Mouse (Mus musculus) embryo, embryonic 11.5 days (tissue): ENCODE data around the gene Zfp52.

Source experiments
- DNase-seq: peaks from one replicate; pipeline ENCODE4 v3.0.0-alpha.2; 2012; ENCODE audit warnings: low read depth, low spot score

The Zfp52 gene

DNA sequence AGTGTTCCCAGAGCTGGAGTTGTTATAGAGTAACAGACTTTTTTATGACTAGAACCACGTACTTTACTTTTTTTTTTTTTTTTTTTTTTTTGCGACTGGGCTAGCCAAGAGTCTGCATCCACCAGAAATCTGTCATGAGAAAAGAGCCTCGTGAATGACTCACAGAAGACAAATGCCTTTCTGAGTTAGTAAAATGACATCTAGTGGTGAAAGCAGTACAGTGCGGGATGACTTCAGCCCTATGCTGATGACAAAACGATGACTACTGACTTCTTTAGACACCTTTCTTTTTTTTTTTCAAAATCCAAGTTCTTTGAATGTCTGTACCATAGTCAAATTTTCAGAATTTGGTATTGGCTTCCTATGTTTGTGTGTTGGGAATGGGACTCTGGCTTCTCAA is 30.9 kb downstream of the Zfp52 start:
- DNase-seq = peak; percentile 34

- DNase-seq = peak; percentile 78
These were observed 31.5 kb downstream of the Zfp52 start, which contains the start of gene Zfp948 for GRCm38 (mm10) chr17:21566728-21567349. Zfp948 (plus strand) TSS chr17:21567008.

- peak; percentile 14 for DNase-seq
These were observed 32.4 kb downstream of the Zfp52 start for GRCm38 (mm10) chr17:21567696-21568095.

- no peak for DNase-seq
These were observed 43.7 kb downstream of the Zfp52 start for GRCm38 (mm10) chr17:21579080-21579479.

DNA sequence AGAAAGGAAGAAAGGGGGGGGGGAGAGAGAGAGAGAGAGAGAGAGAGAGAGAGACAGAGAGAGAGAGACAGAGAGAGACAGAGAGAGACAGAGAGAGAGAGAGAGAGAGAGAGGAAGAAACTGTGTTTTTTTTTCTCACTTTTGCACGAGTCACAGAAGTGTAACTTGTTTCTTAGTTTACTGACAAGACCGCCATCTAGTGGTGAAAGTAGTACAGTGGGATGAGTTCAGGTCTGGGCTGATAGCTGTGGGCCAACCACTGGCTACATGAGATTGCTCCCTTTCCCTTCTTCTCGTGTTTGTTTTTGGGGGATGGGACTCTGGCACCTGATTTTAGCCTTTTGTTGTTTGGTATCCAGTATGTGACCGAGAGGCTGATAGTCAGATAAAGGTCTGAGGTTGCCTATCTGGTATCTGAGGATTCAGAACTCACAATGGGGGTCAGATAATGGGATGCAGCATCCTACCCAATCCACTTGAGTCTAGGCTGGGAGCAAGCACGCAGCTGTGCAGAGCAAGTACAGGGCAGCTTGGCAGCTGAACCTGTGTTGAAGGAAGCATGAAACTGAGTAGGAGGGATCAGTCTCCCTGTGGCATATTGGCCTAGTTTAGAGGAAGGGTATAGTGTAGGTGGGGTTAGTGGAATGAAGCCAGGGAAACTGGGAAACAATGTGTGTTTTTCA is 44.3 kb downstream of the Zfp52 start:
- peak; percentile 42 for DNase-seq

DNA sequence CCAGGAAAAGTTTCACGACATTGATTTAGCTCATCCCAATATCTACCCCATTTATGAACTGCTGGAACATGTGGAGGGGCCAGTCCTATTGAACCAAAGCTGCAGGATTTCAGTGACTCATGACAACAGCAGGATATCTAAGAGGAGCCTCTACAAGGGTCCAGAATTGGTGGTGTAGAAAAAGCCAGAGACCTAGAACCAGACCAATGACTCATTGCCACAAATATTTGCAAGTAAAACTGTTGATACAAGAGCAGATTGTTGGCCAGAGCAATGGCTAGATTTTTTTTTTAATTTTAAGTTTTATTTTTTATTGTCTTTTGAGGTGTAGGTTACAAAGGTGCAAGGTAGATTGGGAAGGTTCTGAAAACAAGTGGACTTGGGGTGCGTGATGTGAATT is 50.2 kb downstream of the Zfp52 start:
- no peak for DNase-seq
